Mouse (Mus musculus) cortical plate, adult 2 months (tissue): ENCODE measurements at regions not wholly inside any gene's neighbourhood (a gene's known extent, or its start where the extent isn't known, plus 50 kb on each side); places are given as distances from the start of the nearest gene placed in this dataset.

ENCODE experiments used
- H3K27ac ChIP-seq: fragments of 200-500 bp; 2 replicates; pipeline ENCODE4 v1.5.1; 2012; ENCODE audit warnings: low read length, control low read depth, inconsistent platforms; ENCODE audit not compliant: insufficient read depth
- H3K4me1 ChIP-seq: fragments of 200-500 bp; 2 replicates; pipeline ENCODE4 v1.6.1; 2011; ENCODE audit warnings: low read length; ENCODE audit not compliant: control insufficient read depth, insufficient read depth
- H3K4me3 ChIP-seq: fragments of 200-500 bp; 2 replicates; pipeline ENCODE4 v1.5.1; 2011; ENCODE audit warnings: mild to moderate bottlenecking, low read length, control low read depth; ENCODE audit not compliant: insufficient read depth
- CTCF ChIP-seq: fragments of 200-500 bp; IDR thresholded peaks from 2 replicates; pipeline ENCODE4 v1.5.1; 2011; ENCODE audit warnings: mild to moderate bottlenecking, control low read depth, low read length; ENCODE audit not compliant: insufficient read depth; ENCODE audit errors: extremely low read depth
- POLR2A ChIP-seq: fragments of 200-500 bp; IDR thresholded peaks from 2 replicates; pipeline ENCODE4 v1.6.1; 2011; ENCODE audit warnings: mild to moderate bottlenecking, low read length, control low read depth; ENCODE audit not compliant: insufficient read depth; ENCODE audit errors: extremely low read depth

- no peak overlapping the region for H3K4me3 ChIP-seq
- H3K4me1 ChIP-seq, result no peaks in the 10 kb centered on the region
- H3K27ac ChIP-seq, result no peak overlapping the region
- no peak for TF ChIP-seq CTCF
- no peak for TF ChIP-seq POLR2A
Observed at GRCm38 (mm10) chr1:61201006-61201405, 223.3 kb downstream of the Icos start.

GRCm38 (mm10) chr1:61202079-61202478 lies 224.4 kb downstream of the Icos start:
- Histone ChIP-seq H3K4me1 (no peaks in the 10 kb centered on the region), H3K27ac (no peak overlapping the region), H3K4me3 (no peak overlapping the region)
- TF ChIP-seq CTCF, result no peak
- TF ChIP-seq POLR2A, result no peak

- Histone ChIP-seq H3K27ac (no peak overlapping the region), H3K4me3 (no peak overlapping the region), H3K4me1 (no peaks in the 10 kb centered on the region)
- TF ChIP-seq POLR2A, result no peak
- TF ChIP-seq CTCF, result no peak
Observed at GRCm38 (mm10) chr1:61203170-61203569, 225.4 kb downstream of the Icos start.

GRCm38 (mm10) chr1:61203612-61204011 lies 225.9 kb downstream of the Icos start:
- Histone ChIP-seq H3K4me1 (no peaks in the 10 kb centered on the region), H3K4me3 (no peak overlapping the region), H3K27ac (no peak overlapping the region)
- no peak for TF ChIP-seq CTCF
- TF ChIP-seq POLR2A, result no peak

- TF ChIP-seq POLR2A, result no peak
- no peak for TF ChIP-seq CTCF
- H3K4me3 ChIP-seq, result no peak overlapping the region
- no peak overlapping the region for H3K27ac ChIP-seq
- H3K4me1 ChIP-seq, result no peaks in the 10 kb centered on the region
Observed at GRCm38 (mm10) chr1:61205137-61205536, 227.4 kb downstream of the Icos start.

- H3K4me1 ChIP-seq, result no peaks in the 10 kb centered on the region
- H3K4me3 ChIP-seq, result no peak overlapping the region
- H3K27ac ChIP-seq, result no peak overlapping the region
- TF ChIP-seq CTCF, result no peak
- no peak for TF ChIP-seq POLR2A
Observed at GRCm38 (mm10) chr1:61206861-61207380, 229.2 kb downstream of the Icos start.

- TF ChIP-seq CTCF (no peak), POLR2A (no peak)
- Histone ChIP-seq H3K27ac (no peak overlapping the region), H3K4me1 (no peaks in the 10 kb centered on the region), H3K4me3 (no peak overlapping the region)
Observed at GRCm38 (mm10) chr1:61208386-61208785, 230.7 kb downstream of the Icos start.

- no peak overlapping the region for H3K27ac ChIP-seq
- H3K4me1 ChIP-seq, result no peaks in the 10 kb centered on the region
- TF ChIP-seq POLR2A, result no peak
- H3K4me3 ChIP-seq, result no peak overlapping the region
Observed at GRCm38 (mm10) chr1:61221131-61221530, 243.4 kb downstream of the Icos start.

GRCm38 (mm10) chr1:61228942-61229341 lies 251.2 kb downstream of the Icos start:
- Histone ChIP-seq H3K4me3 (no peak overlapping the region), H3K27ac (no peak overlapping the region), H3K4me1 (no peaks in the 10 kb centered on the region)
- TF ChIP-seq POLR2A (no peak), CTCF (no peak)

GRCm38 (mm10) chr1:61233001-61233400 lies 255.3 kb downstream of the Icos start:
- TF ChIP-seq CTCF (no peak), POLR2A (no peak)
- no peak overlapping the region for H3K4me3 ChIP-seq
- H3K4me1 ChIP-seq, result no peaks in the 10 kb centered on the region
- H3K27ac ChIP-seq, result no peak overlapping the region

- Histone ChIP-seq H3K4me1 (no peaks in the 10 kb centered on the region), H3K27ac (no peak overlapping the region), H3K4me3 (no peak overlapping the region)
- no peak for TF ChIP-seq POLR2A
- TF ChIP-seq CTCF, result no peak
Observed at GRCm38 (mm10) chr1:61233476-61234297, 256.0 kb downstream of the Icos start.
